Mouse (Mus musculus) lung, postnatal 10 days (tissue): Measurements from ENCODE around the gene Evx2.

ENCODE experiments used
- DNase-seq: peaks from one replicate; pipeline ENCODE4 v3.0.0; 2021

Evx2 gene

DNA sequence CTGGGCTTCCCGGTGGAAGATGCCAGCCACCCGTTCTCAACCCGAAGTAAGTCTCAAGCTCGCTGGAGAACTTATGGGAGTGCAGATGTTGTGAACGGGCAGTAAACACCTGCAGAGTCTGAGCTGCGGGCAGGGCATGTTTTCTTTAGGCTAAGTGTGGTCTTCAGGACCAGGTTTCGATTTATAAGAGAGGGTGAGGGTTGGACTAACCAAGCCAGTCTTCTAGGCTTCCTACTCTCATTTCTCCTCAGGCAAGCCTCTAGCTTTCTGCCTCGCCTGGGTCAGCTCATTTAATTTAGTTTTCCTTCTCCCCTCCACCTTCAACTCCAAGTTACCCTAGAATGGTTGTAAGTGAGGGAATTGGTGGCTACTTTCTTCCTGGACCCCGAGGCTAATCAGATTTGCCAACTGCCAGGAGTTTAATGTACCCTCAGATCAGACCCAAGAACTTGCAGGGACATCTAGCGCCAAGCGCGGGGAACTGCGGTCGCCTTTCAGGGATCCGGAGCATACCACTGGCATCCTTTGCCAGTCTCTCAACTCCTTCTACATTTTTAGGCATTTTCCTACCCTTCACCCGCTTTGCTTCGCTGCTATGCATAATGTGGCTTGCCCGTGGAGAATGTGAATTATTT lies 4.1 kb upstream of the Evx2 start:
- peak; percentile 71 for DNase-seq

GRCm38 (mm10) chr2:74661685-74662084 lies 2.3 kb upstream of the Evx2 start:
- DNase-seq, result peak; percentile 62

GRCm38 (mm10) chr2:74660421-74661375 lies 1.3 kb upstream of the Evx2 start:
- DNase-seq, result no peak

- DNase-seq, result no peak
Measured at GRCm38 (mm10) chr2:74658667-74659371, 538 bp downstream of the Evx2 start.

DNA sequence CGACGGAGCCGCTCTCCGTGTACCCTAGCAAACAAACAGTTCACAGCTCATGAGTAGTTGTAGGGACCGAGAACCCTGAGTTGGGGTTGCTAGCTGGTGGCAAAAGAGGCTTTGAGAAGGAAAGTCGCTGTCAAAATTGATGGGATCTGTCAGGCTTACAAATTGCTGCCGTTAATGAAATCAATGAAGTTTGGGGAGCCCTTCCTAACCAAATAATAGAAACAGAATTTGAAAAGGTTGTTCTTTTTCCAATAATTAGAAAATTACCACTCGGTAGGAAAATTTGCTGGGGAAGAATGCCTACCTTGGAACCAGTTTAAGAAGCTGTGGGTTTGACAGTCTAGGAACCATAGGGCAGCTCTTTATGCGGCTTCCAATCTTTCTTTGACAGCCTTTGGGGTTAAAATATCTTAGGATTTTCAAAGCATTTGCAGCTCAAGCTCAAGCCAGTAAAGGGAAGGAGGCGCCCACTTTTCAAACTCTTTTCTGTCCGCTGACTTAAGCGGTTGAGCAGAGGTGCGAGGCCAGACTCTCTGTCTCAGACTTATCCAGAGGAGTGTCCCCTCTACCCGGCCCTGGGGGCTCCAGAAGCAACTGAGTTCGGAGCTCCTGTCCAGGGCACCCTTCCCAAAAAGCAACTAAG lies 1.2 kb downstream of the Evx2 start:
- DNase-seq, result no peak

DNA sequence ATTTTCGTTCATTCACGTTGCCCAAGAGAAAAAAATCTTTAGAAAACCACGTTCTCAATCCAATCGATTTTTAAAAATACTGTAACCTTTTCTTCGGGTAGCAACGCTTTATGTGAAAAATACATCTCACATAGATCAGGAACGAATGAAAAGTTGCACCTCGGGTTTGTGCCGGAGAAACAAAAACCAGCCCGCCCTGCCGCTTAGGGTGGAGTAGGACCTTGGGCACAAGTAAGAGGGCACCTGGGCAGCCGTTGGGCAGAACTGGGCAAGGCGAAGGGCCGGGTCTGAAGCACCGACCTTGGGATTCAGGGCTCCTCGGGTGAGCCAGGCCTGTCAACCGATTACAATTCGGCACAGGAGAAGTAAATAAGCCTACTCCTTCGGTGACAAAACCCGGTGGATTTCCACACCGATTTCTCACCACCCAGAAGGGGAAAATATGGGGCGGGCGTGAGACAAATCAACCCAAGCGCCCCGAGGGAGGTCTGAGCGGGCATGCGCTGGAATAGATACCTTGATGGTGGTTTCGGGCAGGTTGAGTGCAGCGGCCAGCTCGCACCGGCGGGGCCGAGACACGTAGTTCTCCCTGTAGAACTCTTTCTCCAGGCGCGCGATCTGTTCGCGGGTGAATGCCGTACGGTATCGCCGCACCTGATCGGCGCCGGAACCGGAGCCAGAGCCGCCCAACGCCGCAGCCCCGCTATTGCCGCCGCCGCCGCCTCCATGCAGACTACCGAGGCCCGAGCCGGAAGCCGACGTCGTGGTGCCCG lies 1.9 kb downstream of the Evx2 start:
- DNase-seq, result no peak

DNA sequence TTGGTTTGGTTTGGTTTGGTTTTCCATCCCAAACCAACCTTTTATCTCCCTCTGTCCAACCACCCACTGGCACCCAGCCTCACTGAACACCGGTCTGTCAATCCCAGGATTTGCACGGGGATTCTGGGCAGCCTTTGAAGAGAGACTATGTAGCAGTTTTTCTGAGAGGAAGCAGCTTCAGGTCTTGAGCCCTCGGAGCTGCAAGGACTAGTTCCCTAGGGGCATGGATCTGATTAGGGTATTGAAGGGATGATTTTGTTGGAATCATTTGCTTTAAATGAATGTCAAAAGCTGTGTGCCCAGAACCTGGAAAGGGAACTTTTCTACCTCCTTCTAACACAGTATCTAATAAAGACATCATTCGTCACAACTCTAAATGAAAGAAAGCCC lies 2.7 kb downstream of the Evx2 start:
- no peak for DNase-seq

- DNase-seq, result no peak
Measured at GRCm38 (mm10) chr2:74655821-74656631, 3.3 kb downstream of the Evx2 start.

GRCm38 (mm10) chr2:74655420-74655781 lies 4.0 kb downstream of the Evx2 start:
- DNase-seq, result peak; percentile 34

DNA sequence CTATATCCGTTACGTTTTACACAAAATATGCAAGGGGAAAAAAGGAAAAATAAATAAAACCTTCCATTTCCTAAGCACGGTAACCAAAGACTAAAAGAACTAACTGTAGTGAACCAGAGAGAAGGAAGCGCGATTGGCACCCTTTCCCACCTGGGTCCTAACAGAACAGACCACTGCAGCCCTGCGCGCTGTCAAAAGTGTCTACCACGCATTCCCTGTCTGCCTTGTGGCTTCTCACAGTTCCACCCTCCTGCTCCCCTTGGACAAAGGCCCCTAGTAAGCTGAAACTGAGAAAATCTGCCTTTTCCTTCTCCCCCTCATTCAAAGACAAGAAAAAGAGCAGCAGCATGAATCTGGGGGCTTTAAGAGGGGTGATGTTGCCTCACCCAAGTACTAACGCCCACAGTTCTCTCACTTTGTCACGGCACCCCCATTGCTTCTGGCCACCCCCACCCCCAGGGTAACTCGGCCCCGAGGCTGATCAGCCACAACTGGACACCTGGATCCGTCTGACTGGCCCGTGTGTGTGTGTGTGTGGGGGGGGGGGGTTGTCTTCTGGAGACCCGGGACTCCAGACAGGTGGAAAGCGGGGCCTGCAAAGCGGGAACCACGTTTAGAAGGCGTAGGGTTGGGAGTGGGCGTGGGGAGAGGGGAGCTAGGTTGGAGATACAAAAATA lies 4.5 kb downstream of the Evx2 start:
- DNase-seq, result no peak

DNA sequence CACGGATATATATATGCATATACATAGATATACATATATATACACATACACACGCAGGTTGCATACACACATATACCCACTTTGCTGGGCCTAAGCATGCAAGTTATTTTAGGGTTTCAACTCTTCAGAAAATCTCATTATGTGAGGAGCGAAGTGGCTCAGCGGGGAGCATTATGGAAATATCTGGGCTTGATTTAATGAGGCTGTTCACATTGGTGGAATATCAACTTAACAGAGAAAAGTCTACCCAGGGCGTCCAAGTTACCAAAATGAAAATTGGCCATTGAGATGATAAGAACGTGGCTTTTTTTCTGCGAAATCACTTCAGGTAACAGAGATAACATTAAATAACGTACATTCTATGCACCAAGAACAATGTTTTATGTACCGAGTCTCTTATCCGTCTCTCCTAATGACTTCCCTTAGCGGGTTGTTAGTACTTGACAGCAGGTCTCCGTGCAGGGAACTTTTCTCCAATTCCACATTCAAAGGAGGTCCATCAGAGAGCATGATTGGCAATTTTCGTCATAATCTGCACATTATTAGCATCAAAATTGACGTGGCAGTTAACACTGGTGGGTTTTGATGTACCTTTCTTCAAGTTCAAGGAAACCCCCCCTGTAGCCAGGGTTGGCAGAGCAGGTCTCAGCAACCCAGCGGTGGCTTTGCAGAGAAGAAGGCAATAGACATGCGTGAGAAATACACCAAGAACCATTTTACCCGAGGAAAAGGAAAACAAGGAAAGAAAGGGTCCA lies 5.4 kb downstream of the Evx2 start:
- no peak for DNase-seq

- no peak for DNase-seq
Measured at GRCm38 (mm10) chr2:74652996-74653340, 6.4 kb downstream of the Evx2 start.

GRCm38 (mm10) chr2:74647082-74647864 lies 12.1 kb downstream of the Evx2 start:
- DNase-seq, result no peak

DNA sequence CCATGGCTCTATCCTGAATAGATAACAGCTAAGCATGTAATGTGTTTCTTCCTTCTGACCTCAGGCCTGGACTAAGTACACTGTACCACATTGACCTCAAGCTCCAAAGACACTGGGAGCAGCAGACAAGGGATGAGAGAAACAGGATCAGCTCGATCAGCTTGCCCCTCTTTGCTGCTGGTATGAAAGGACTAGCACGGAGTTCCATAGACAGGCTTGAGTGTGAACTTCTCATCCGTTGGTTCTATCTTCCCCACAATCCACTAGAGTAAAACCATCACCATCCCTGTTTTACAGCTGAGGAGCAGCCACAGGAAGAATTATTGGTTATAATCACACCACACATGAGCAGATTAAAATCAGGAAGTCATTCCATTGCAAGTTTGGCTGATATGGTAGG lies 13.7 kb downstream of the Evx2 start:
- no peak for DNase-seq

- DNase-seq, result no peak
Measured at GRCm38 (mm10) chr2:74642431-74642830, 16.9 kb downstream of the Evx2 start.

DNA sequence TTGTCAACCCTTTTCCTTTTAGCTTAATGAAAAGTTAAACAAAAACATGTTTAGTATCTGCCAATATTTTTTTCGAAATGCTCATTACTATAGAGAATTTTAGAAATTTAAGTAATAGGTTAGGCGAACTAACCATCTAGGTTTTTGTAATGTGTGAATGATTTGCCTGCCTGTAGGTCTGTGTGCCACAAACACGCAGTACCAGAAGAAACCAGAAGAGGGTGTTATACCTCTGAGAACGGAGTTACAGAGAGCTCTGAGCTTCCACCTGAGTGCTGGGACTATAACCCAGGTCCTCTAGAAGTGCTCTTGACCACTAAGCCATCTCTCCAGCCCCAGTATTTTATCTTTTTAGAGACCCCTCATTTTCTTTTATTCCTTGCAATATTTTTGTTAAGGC lies 23.9 kb downstream of the Evx2 start:
- no peak for DNase-seq

DNA sequence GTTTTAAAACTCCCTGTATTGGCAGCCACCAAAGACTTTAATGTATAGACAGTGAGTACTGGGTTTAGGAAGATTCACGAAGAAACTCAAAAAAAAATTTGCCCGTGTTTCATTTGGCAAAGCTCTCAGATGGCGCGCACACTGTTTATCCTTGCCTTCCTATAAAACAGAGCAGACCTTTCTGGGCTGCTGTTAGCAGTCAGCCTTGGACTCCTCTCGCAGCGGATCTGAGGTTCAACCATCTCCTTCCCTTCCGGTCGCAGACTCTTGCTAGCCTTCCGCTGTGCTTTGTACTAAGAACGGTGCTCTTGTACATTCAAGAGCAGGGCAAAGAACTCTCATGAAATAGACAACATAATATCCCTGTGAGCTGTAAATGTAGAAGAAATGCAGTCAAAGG lies 39.0 kb downstream of the Evx2 start:
- DNase-seq, result no peak

DNA sequence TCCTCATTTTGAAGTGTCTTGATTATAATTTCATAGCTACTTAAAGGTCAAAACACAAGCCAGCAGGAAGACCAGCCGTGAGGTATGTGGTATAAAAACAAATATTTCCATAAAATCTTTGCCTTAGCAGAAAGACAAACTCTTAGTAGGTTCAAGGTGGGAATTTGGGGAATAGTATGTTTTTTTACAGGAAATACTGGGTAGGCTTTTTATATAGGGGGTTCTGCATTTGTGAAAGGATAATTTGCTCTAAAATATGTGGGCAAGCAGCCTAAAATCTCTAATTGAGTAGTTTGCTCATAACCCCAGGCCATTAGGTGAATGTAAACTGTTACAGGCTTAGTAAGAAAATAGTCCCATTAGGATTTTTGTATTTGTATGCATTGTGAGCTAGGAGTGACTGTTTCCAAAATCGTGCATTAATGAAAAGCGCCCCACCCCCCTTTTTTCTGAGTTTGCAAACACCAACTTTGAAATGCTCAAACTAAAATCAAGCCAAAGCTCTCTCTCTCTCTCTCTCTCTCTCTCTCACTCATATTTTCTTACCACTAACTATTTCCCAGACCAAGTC lies 39.6 kb downstream of the Evx2 start:
- DNase-seq, result no peak

DNA sequence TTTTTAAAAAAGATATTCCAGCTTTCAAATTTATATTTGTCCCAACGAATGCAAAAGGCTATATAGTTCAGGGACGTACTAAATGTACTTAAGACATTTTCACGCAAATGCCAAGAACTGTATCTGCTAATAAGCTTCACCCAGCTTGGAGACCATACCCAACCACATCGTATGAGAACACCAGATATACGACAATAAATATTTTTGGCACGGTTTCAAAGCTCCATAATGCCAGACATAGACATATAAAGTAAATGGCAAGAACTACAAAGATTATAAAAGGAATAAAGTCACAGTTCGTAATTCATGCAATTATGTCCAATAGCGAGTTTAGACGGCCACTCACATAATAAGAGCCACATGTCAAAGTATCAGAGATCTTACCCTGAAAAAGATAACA lies 41.7 kb downstream of the Evx2 start:
- no peak for DNase-seq
